Mouse (Mus musculus): ENCODE data around the gene Slc2a9. TPM values are rescaled to one million over a fixed set of nuclear protein-coding genes. Genes with fewer than 3 reads are reported as not detected.

Gene Slc2a9
- polyA plus RNA-seq, 1 experiment: 0.01 TPM

- Histone ChIP-seq H3K4me1 (ENCODE audit: control insufficient read depth) (peaks cover 3% of the 10 kb centered on the region), H3K4me3 (replicated peaks) (no peak overlapping the region), H3K36me3 (ENCODE audit: control insufficient read depth) (no peaks in the 10 kb centered on the region), H3K27me3 (ENCODE audit: control insufficient read depth) (peaks cover 3% of the 10 kb centered on the region; the same call in 1 of the 2 replicates), H3K9me3 (ENCODE audit: control insufficient read depth, low read length) (no peaks in the 10 kb centered on the region)
- TF ChIP-seq TAL1 (IDR thresholded peaks at IDR 0.05; ENCODE audit: low read length): no peak
- no peak for TF ChIP-seq GATA1 (IDR thresholded peaks at IDR 0.05; ENCODE audit: low read length)
These were observed 197.7 kb downstream of the Slc2a9 start for GRCm38 (mm10) chr5:38305241-38305640.

GRCm38 (mm10) chr5:38302651-38303050 is 200.3 kb downstream of the Slc2a9 start:
- Histone ChIP-seq H3K9me3 (ENCODE audit: control insufficient read depth, low read length) (no peaks in the 10 kb centered on the region), H3K4me3 (replicated peaks) (no peak overlapping the region), H3K4me1 (ENCODE audit: control insufficient read depth) (peaks cover under 1% of the 10 kb centered on the region), H3K27me3 (ENCODE audit: control insufficient read depth) (peaks cover 3% of the 10 kb centered on the region; the same call in 1 of the 2 replicates), H3K36me3 (ENCODE audit: control insufficient read depth) (no peaks in the 10 kb centered on the region)
- TF ChIP-seq GATA1 (IDR thresholded peaks at IDR 0.05; ENCODE audit: low read length) (no peak), TAL1 (IDR thresholded peaks at IDR 0.05; ENCODE audit: low read length) (no peak)

- TF ChIP-seq TAL1 (IDR thresholded peaks at IDR 0.05; ENCODE audit: low read length) (no peak), GATA1 (IDR thresholded peaks at IDR 0.05; ENCODE audit: low read length) (no peak)
- Histone ChIP-seq H3K36me3 (ENCODE audit: control insufficient read depth) (no peaks in the 10 kb centered on the region), H3K27me3 (ENCODE audit: control insufficient read depth) (peaks cover 3% of the 10 kb centered on the region; the same call in 1 of the 2 replicates), H3K4me1 (ENCODE audit: control insufficient read depth) (no peaks in the 10 kb centered on the region), H3K9me3 (ENCODE audit: control insufficient read depth, low read length) (no peaks in the 10 kb centered on the region), H3K4me3 (replicated peaks) (no peak overlapping the region)
These were observed 201.1 kb downstream of the Slc2a9 start for GRCm38 (mm10) chr5:38301761-38302411.

Other genes starting within 250 kb of the Slc2a9 start
- gene Tmem128, start 243.0 kb downstream of the Slc2a9 start, polyA plus RNA-seq (2012): 4.4 and 5.6 TPM in 2 replicates
- not detected in 2 replicates for gene Otop1, start 227.2 kb downstream of the Slc2a9 start, polyA plus RNA-seq (2012)
- not detected in 2 replicates for gene Drd5, start 183.8 kb downstream of the Slc2a9 start, polyA plus RNA-seq (2012)
- gene Wdr1, start 60.1 kb upstream of the Slc2a9 start, polyA plus RNA-seq (2012): 3.2 and 4.1 TPM in 2 replicates
- 0.01 TPM in 1 of 2 replicates, not detected in the other for gene Zfp518b, start 181.7 kb upstream of the Slc2a9 start, polyA plus RNA-seq (2012)

Measured in erythroblast, embryonic 14.5 days (primary cell).